Mouse (Mus musculus): Measurements from ENCODE around the gene Zbtb37.

The Zbtb37 gene

DNA sequence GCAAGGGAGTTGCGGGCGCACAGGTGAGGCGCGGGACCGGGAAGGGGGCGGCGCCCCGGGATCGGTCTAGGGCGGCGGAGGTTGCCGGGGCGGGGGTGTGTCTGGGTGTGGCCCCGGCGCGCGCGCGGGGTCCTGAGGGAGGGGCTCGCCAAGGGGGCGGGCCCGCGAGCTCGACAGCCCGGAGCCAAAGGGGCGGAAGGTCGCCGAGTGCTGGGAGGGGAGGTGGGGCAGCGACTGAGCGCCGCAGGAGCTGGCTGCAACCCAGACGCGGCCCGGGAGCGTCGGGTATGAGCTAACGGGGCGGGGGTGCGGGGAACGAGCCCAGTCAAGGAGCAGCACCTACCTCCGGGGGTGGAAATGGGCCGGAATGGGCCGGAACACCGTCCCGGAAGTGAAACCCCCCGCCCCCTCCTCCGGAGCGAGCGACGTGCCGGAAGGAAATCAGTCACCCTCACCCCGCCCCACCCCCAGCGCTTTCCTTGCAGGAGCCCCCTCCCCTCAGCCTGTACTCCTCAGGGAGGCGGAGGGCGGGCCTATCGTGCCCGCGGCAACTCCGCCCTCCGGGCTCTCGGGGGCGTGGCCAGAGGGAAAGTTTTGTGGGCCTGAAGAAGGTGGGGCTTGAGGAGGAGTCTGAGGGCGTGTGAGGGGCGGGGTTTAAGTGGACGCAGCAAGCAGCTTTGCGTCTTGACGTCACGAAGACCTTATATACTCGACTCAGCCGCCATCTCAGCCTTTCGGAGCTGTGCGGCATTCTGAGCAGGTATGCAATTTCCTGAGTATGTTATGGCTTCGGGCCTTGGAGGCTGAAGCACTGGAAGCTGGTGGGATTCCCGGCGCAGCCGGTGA is at the start of gene Zbtb37:
TSS of gene Zbtb37 (minus strand) at position 415 of the 846 bp plus-strand sequence.
- peak; percentile 98 for DNase-seq

DNA sequence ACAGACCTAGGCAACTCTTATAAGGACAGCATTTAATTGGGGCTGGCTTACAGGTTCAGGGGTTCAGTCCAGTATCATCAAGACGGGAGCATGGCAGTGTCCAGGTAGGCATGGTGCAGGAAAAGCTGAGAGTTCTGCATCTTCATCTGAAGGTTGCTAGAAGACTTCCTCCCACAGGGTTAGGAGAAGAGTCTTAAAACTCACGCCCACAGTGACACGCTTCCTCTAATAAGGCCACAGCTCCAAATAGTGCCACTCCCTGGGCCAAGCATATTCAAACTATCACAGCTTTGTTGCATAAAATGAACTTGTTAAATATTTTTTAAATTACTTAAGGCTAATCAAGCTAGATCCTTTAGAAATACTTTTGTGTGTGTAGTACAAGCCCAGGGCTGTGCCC is 42.6 kb upstream of the Zbtb37 start:
- no peak for DNase-seq

DNA sequence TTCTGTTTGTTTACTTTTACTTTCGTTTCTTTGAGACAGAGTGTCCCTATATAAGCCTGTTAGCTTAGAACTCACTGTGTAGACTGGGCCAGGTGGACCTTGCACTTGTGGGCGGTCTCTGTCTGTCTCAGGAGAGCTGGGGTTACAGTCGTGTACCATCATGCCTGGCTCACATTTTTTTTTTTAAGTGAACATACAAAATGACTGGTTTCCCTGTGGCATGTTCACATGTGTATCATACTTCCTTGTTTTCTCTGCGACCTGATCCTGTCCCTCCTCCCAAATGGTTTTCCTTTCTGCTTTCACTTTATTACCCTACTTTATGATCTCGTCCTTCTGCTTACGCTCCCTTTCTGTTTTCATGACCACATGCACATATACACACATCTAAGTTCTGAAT is 41.6 kb upstream of the Zbtb37 start:
- peak; percentile 70 for DNase-seq

DNA sequence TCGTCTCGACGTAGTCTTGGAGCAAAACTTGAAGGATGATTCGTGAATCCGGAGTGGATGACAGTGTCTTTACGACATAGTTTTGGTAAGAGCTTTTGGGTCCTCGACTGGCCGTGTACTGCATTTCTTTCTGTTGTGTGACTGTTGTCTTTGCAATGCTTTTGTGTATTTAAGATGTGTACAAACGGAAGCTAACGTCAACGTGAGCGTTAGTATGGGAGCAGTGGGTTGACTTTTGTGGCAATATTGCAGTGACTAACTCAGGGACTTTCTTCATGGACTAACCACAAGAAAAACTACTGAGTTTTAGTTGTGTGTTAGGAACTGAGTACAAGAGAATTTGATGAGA is 36.6 kb upstream of the Zbtb37 start:
- DNase-seq, result no peak

DNA sequence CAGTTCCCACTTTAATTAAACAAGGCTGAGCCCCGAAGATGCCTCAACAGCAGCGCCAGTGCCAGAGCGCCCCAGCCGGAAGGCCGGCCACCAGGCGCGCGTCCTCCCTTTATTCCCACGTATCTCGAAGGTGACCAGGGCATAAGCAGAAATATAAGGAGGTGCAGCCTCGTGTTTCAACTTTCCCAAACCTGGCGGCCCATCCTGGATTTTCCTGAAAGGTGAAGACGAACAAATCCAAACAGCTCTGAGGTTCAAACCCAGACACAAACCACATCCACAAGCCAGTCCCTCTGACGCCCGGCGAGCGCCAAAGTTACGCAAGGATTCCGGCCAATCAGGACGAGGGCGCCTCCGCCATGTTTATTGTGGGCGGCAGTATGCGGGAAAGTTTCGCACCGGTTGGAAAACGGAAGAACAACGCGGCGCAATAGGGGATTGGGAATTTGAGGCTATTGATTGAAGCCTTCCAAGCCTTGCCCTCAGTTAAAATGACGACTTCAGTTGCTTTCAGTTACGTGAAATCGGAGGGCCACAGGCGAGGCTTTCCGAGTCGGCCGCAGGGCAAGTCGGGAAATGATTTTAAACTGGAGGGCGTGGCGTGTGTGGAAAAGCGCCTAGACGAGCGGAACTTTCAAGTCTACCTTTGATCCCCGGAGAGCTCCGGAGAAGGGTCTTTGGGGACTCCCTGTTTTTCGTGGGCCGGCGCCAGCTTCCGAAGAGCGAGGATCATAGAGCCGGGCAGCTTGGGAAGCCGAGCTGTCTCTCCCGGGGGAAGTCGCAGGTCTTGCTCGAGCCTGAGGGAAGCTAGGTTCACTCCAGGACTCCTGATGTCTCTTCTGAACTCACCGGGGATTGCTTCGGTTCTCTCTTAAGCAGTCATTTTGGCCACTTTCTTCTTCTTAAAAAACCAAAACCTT is 36.0 kb upstream of the Zbtb37 start, which contains the start of the genes Dars2 and Cenpl:
TSS of gene Dars2 (minus strand) at position 307 of the 920 bp plus-strand sequence.
TSS of gene Cenpl (plus strand) at position 362 of the 920 bp plus-strand sequence.
- peak; percentile 96 for DNase-seq

DNA sequence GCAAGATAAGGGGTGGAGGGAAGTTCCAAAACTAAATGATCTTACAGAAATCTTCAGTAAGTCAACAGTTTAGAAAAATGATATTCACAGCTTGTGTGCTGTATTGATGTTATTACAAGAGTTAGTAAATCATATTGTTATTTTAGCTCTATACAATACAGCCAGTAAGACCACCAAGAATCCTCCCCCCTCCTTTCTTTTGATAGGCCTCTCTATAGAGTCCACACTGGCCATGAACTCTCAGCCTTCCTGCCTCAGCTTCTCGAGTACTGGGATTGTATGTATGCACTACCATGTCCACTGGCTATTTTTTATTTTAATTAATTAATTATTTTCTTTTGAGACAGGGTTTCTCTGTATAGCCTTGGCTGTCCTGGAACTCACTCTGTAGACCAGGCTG is 28.7 kb upstream of the Zbtb37 start:
- DNase-seq, result no peak

DNA sequence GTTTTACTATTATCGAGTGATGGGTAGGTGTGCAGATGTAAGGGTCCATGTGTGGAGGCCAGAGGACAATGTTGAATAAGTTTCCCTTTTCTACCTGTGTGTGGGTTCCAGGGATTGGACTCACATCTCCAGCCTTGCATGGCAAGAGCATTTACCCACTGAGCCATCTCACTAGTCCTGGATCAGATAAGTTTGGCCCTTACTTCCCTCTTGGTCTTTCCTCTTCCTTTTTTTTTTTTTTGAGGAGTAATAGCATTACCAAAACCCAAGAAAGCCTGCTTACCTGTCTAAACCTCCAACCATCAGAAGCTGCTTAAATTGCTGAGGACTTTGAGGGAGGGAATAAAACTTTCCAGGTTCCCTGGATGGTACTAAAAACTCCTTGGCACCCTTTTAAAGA is 22.5 kb upstream of the Zbtb37 start:
- no peak for DNase-seq

DNA sequence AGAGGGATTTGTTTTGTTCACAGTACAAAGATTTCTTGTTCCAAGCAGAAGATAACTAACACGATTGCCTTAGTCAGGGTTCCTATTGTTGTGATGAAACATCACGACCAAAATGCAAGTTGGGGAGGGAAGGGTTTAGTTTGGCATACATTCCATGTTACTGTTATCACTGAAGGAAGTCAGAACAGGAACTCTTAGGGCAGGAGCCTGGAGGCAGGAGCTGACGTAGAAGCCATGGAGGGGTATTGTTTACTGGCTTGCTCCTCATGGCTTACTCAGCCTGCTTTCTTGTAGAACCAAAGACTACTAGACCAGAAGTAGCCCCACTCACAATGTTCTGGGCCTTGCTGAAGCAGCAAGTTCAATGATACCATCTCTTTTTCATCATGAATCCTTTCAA is 12.3 kb upstream of the Zbtb37 start:
- no peak for DNase-seq

DNA sequence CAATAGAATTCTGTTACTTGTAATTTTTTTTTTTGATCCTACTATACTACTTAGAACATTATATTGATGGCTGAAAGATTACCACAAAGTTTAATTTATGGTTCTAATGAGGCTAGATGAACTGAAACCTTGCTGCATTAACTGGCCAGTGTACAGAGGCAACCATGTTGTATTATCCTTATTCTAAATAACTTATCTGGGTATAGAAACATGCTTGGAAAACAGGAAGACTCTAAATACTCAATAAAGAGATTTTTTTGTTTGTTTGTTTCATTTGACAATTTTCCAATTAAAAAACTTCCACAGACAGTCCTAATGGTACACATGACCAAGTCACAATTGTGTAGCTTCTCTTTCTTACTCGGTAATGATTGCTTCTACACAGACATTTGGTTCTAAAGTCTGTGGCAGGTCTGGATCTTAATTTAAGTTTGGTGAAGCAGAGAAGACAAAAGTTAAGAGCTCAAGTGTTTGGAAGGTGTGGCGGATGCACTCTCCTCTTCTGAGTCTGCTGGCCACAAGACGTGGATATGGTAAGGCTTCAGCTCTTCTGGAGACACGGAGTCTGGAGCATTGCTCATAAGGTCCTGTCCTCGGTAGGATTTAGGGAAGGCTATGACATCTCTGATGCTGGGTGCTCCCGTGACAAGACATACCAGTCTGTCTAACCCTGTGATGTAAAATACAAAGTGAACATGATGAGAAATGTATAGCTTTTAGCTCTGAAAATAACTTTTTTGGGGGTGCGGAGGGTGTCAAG is 6.8 kb upstream of the Zbtb37 start:
- no peak for DNase-seq

DNA sequence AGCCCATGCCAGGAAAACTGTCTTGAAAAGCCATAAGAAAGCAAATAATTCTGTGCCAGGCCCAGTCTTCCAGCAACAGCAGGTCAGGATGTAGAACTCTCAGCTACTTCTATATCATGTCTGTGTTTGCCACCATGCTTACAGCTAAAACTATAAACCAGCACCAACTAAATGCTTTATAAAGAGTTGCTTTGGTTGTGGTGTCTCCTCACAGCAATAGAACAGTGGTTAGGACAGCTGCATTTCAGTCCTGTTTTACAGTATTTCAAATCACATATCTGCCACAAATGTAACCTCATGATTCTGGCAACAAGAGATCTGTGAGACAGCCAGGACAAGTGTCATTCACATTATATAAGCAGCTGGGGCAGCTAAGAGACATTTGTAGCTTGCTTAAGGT is 6.2 kb upstream of the Zbtb37 start:
- no peak for DNase-seq

DNA sequence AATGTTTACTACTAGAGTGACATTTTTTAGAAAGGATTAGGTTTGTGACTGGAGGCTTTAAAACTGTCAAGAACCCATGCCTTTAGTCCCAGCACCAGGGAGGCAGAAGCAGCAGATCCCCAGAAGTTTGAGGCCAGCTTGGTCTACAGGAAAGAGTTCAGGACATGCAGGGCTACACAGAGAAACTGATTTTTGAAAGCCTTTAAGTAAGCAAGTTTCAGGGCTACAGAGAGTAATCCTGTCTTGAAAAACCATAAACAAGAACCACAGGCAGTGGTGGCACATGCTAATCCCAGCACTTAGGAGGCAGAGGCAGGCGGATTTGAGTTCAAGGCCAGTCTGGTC is 5.7 kb upstream of the Zbtb37 start:
- DNase-seq, result no peak

DNA sequence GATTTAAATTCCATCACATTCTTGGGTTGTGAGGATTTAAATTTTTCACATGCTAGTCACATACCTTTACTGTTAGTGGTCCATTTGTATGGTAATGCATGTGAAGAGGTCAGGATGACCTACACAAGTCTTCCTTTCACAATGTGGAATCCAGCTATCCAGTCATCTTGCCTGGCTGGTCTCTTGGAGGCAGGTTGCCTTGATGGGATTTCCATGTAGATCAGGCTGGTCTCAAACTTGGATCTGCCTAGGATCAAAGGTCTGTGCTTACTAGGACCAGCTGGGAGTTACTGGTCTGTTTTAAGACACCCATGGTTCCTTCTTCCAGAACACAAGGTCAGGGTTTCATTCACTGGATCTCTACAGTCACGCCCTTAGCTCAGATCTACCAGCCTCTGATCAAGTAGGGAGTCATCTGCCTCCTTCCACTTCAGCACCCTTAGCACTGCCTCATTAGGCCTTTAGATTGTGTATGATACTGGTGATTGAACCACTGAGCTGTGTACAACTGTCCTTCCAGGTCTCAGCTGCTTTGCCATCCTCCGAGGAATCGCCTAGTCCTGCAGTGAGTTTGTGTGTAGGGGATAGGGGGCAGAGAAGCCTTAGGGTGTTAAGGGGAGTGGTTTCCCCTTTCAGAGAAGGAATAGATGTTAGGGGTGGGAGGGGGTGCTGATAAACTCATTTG is 5.2 kb upstream of the Zbtb37 start:
- no peak for DNase-seq

DNA sequence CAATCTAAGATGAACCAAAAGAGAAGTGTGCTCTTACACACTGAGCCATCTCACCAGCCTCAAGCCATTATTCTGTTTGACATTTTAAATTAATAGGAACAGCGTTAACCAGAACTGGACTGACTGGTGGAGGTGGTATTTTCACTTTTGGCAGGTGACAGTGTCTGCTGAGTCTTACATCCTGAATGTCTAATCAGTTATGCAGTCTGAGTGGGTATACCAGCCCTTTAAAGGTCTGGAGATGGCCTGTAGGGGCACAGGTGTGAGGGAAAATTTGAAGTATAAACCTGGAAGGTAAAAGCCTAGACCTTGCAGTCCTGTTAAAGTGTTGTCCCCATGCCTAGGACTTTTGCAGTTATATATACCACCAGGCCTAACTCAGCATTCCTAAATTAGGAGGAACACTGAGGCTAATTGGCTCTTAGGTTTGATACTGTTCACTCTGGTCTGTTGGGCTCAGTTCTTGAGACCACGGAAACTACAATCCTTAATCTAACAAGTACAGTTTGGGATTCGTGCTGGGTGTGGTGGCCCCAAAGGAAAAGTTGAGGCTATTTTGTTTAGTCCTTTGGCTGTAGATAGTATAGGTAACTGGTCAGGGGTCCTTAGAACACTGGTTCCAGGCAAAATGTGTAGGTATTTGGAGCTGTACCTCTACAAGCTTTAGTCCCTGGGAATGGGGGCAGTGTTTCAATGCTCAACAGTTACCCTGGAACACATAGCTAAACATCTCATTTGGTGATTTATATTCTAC is 4.5 kb upstream of the Zbtb37 start:
- DNase-seq, result no peak

DNA sequence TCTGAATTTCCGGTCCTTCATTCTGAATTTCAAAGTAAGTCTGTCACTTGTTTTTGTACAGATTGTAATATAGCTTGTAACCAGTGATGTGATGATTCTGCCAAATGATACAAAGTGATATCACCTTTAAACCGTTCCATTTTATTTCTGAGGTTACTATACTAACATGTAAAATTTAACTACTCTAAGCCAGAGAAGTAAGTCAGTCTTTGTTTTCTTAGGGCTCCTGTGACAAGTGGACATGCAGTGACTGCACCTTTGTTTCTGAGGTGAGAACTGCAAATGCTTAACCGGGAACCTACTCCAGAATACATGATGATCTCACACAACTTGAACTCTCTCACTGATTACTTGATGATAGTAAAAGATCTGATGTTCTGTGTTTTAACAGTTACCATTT is 3.4 kb upstream of the Zbtb37 start:
- no peak for DNase-seq

DNA sequence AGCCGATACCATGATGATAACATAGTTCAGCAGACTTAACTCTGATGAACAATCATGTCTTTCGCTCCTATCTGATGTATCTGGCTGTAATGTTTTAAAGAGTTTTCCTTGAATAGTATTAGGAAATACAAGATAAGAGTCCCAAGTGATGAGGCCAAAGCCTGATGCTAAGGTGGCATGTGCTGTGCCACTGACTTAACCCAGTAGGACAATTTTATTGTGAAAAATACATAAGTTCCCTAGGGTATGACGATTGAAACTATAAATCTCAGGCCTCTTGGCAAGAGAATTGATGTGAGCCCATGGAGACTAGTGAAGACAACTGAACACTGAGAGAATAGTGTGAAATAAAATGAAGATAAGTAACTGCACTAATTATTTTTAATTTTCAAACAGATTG is 3.0 kb upstream of the Zbtb37 start:
- DNase-seq, result no peak

DNA sequence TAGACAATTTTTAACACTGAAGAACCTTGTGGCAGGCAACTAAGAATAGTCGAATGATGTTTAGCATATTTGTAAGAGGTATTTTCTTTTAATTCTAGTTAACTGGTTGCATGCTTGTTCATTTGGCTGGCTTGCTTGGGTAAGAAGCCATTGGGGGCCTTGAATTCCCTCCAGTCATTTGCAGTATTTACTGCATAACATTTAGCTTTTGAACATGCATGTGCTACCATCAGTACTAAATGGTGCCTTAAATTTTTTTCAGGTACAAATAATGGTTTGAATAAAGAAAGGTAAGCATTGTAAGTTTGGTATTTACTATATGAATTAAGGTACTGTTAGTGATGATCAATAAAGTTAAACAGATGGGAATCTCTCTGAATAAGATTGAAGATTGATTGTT is 2.4 kb upstream of the Zbtb37 start:
- no peak for DNase-seq

DNA sequence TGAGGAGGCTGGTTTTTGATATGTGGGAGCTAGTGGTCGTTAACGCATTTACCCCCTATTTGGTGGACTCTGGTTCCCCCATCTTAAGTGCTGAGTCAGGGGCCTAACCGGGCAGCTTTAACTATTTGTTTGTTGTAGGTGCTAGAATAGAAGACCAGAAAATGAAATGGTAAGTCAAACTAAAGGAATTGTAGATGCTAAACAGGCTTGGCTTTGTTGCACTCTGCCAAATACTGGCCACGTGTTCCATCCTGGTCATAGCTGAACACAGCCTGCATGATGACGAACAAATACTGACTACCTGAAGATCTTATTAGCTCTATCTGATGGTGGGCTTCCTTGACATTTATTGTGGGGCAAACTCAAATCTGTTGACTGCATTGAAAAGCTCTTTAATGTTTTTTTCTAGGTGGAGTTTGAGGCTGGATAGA is 1.8 kb upstream of the Zbtb37 start:
- no peak for DNase-seq

DNA sequence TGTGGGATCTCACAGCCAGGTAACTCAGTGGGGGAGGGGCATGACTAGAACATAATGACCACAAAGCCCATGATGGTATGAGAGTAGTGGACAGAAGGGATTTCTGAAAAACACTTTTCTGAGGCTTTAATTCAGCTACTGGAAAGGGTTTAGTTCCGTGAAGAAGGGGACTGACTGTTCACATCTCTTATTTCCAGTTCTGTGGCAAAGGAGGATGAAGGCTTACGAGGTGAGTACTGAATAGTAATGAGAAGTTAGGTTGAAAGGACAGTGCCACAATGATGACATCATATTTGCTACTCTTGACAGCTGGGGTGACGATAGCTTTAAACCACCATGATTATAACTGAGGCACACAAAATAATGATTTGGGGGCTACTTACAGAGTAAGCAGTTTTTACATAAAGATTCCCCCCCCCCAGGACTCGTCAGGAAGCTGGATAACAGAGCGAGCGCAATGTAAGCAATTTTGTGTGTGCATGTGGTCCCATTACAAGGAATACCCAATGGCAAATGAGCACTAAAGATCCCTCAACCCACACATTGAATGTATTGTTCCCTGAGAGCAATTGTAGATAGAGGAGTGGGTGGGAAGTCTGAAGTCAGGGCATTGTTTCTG is 1.2 kb upstream of the Zbtb37 start:
- DNase-seq, result no peak

DNA sequence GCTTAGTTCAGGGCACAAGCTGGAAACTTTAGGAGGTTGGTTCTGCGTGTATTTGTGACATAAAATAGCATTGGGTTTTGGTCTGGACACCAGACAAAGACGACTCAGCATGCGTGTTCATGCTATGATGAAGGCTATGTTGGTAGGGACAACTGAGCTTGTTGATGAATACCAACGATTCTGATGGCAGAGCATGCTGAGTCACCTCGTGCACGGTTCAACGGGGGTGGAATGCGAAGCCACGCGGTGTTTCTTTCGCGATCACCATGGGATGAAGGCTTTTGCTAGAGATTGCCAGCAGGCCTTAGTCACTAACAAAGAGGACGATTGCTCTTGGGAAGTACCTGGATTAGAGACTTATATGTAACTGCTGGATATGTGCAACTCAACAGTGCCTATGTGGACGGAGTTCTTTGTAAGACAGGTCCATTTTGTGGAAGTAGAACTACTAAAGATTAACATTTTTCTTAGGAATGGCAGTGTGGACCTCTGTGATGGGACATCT is 684 bp upstream of the Zbtb37 start:
- no peak for DNase-seq

DNA sequence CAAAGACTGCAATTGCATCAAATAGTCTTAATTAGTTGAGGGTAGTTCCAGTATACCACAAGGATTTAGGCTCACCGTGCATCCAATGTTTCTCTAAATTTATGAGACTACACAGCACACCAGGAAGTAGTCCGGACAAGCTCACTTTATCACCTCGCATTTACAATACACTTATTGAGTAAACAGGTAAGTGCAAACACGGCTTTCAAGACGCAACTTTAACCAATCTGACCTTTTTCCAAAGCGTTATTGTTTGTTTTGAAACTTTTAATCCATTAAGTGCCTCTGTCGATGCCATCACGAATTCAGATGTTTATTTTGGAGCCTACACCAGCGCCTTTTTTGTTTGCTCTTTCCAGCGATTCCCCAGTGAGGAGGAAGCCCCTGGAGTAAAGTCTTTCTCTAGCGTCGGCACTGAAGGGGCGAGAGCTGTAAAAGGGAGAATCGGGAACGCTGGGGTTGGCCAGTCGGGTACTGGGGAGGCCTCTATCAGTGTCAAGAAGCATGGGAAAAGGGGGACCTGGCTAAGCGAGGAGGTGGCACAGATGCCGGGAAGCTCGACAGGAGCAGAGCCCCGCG is 704 bp downstream of the Zbtb37 start:
- DNase-seq, result no peak

DNA sequence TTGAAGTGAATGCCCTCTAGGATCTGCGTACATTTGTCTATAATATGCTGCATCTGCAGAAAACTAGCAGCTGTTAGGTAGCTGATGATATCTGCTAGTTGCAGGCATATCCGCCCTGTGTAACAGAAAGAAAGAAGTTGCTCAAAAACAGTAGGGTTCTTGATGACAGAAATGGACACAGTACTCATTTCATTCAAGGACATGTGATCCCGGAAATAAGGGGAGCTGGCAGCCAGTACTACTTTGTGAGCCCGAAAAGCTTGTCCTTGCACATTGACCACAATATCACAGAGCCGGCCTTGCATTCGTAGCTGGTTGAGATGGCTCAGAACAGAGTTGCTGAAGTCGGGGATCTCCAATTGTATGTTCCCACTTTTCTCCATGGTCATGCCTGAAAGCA is 2.3 kb downstream of the Zbtb37 start:
- DNase-seq, result no peak
